Mouse (Mus musculus) limb, embryonic 10.5 days (tissue): Measurements from ENCODE around the gene Dgki. TPM values are rescaled to one million over a fixed set of nuclear protein-coding genes. Genes with fewer than 3 reads are reported as not detected.

Source experiments
- DNase-seq: peaks from one replicate; pipeline ENCODE4 v3.0.0-alpha.2; 2017; ENCODE audit warnings: low spot score
- H3K27ac ChIP-seq: fragments of 300-500 bp; sonication (generic); 2 replicates; pipeline ENCODE4 v1.5.1; 2016; ENCODE audit warnings: mild to moderate bottlenecking
- H3K27me3 ChIP-seq: fragments of 300-500 bp; sonication (generic); 2 replicates; pipeline ENCODE4 v1.6.1; 2016; ENCODE audit warnings: low read depth, mild to moderate bottlenecking; ENCODE audit not compliant: poor library complexity, severe bottlenecking
- H3K36me3 ChIP-seq: fragments of 300-500 bp; sonication (generic); 2 replicates; pipeline ENCODE4 v1.6.1; 2016; ENCODE audit warnings: mild to moderate bottlenecking, moderate library complexity
- H3K4me1 ChIP-seq: fragments of 300-500 bp; sonication (generic); 2 replicates; pipeline ENCODE4 v1.6.1; 2016
- H3K4me3 ChIP-seq: fragments of 300-500 bp; sonication (generic); 2 replicates; pipeline ENCODE4 v1.5.1; 2016; ENCODE audit warnings: mild to moderate bottlenecking, moderate library complexity
- H3K9me3 ChIP-seq: fragments of 300-500 bp; sonication (generic); replicated peaks from 2 replicates; pipeline ENCODE4 v1.6.1; 2016; ENCODE audit warnings: mild to moderate bottlenecking
- WGBS: fragments of 180-500 bp; shearing (Covaris S2); methylation state at CpG from one replicate; pipeline ENCODE4 v1.1.7; 2016; 5-methylcytosine and 5-hydroxymethylcytosine counted together
- polyA plus RNA-seq: library from polyadenylated mRNA; unstranded; fragments of >200 nt; fragmentation: Nextera tagmentation; extraction: Ambion mirVana; gene quantifications from 2 replicates; pipeline ENCODE4 v1.2.1, GENCODE M21; 2016

The Dgki gene
- polyA plus RNA-seq, 1 experiment from 2014 or later = 0.48 TPM

DNA sequence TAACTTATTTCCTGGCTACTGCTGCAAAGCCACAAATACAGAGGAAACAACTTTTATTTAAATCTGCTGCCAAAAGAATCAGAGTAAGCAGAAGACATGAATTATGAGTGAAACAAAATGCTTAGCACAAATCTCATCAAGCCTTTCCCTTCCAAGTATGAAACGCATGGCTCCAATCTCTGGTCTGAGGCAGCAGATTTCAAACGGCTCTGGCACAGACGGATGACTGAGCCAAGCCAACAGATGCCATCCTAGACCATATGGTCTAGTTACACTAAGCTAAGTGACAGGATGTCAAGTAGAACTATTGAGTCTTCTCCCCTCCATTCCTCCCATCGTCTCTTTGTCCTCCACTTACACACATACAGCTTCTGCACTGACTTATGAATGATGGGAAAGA is 373.5 kb downstream of the Dgki start:
- no peak for DNase-seq
- Histone ChIP-seq H3K36me3 (no peaks in the 10 kb centered on the region), H3K27ac (no peak overlapping the region), H3K4me3 (no peak overlapping the region), H3K27me3 (no peaks in the 10 kb centered on the region), H3K9me3 (no peaks in the 10 kb centered on the region), H3K4me1 (no peaks in the 10 kb centered on the region)
- WGBS = 68% methylated on average over 4 of the region's 4 CpGs

DNA sequence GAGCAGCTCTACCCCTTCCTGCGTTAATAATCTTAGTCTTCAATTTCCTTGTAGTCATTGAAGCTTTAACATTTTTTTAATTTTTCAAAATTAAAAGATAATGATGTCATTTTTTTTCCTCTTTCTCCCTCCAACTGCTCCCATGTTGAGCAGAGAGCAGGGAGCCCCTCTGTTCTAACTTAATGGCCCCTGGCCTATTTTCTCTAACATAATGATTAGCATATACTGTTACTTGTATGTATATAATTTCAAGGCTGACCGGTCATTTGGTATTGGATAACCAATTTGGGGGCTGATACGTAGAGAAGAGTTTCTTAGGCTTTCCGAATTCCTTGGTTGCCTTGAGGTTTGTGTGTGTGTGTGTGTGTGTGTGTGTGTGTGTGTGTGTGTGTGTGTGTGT is 378.0 kb downstream of the Dgki start:
- WGBS = 95% methylated on average over 4 of the region's 4 CpGs
- no peak overlapping the region for H3K27ac ChIP-seq

GRCm38 (mm10) chr6:36911586-36911985 is 388.4 kb downstream of the Dgki start:
- H3K9me3 ChIP-seq = no peaks in the 10 kb centered on the region
- 81% methylated on average over 6 of the region's 6 CpGs for WGBS
- H3K4me3 ChIP-seq = no peak overlapping the region
- no peaks in the 10 kb centered on the region for H3K4me1 ChIP-seq
- no peak for DNase-seq
- H3K36me3 ChIP-seq = no peaks in the 10 kb centered on the region
- H3K27ac ChIP-seq = no peak overlapping the region
- H3K27me3 ChIP-seq = no peaks in the 10 kb centered on the region

More for the DNA sequence above, 378.0 kb downstream of the Dgki start:
- DNase-seq = no peak
- Histone ChIP-seq H3K27me3 (no peaks in the 10 kb centered on the region), H3K36me3 (no peaks in the 10 kb centered on the region), H3K9me3 (no peaks in the 10 kb centered on the region), H3K4me1 (no peaks in the 10 kb centered on the region), H3K4me3 (no peak overlapping the region)

DNA sequence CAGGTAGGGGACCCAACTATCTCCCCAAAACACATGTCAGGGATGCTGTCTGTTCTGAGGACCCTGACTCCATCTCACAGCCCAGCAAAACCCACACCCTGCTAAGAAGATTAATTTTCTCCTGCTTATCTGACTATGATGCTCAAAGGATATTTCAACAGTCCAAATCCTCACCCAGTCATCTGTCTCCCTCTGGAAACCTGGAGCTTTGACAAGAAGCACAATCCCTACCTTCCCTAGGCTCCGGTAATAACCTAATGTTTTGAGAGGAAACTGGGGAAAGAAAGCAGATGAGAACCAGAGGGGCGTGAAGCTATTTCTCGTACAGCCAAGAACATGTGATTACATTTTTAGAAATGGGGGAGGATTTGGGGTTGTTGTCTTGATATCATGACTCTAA is 392.8 kb downstream of the Dgki start:
- no peaks in the 10 kb centered on the region for H3K9me3 ChIP-seq
- DNase-seq = no peak
- H3K4me1 ChIP-seq = peaks cover 12% of the 10 kb centered on the region
- no peak overlapping the region for H3K4me3 ChIP-seq
- H3K27ac ChIP-seq = no peak overlapping the region
- WGBS = 85% methylated on average over 3 of the region's 3 CpGs
- H3K27me3 ChIP-seq = no peaks in the 10 kb centered on the region
- H3K36me3 ChIP-seq = no peaks in the 10 kb centered on the region

- no peak for DNase-seq
- WGBS = 89% methylated on average over 3 of the region's 3 CpGs
- H3K9me3 ChIP-seq = no peaks in the 10 kb centered on the region
Measured at GRCm38 (mm10) chr6:36905965-36906364, 394.0 kb downstream of the Dgki start.

GRCm38 (mm10) chr6:36904911-36905310 is 395.1 kb downstream of the Dgki start:
- Histone ChIP-seq H3K27ac (no peak overlapping the region), H3K4me3 (no peak overlapping the region), H3K36me3 (no peaks in the 10 kb centered on the region), H3K9me3 (no peaks in the 10 kb centered on the region), H3K27me3 (no peaks in the 10 kb centered on the region), H3K4me1 (peaks cover 12% of the 10 kb centered on the region)
- WGBS = 91% methylated on average over 5 of the region's 5 CpGs
- no peak for DNase-seq

More at GRCm38 (mm10) chr6:36905965-36906364, 394.0 kb downstream of the Dgki start:
- Histone ChIP-seq H3K4me1 (peaks cover 12% of the 10 kb centered on the region), H3K27me3 (no peaks in the 10 kb centered on the region), H3K27ac (no peak overlapping the region), H3K4me3 (no peak overlapping the region), H3K36me3 (no peaks in the 10 kb centered on the region)

GRCm38 (mm10) chr6:36903821-36904220 is 396.2 kb downstream of the Dgki start:
- 29% methylated on average over 5 of the region's 5 CpGs for WGBS
- no peak for DNase-seq
- Histone ChIP-seq H3K27ac (no peak overlapping the region), H3K4me1 (peaks cover 14% of the 10 kb centered on the region), H3K27me3 (no peaks in the 10 kb centered on the region), H3K9me3 (no peaks in the 10 kb centered on the region), H3K4me3 (no peak overlapping the region), H3K36me3 (no peaks in the 10 kb centered on the region)

GRCm38 (mm10) chr6:36903159-36903794 is 396.7 kb downstream of the Dgki start:
- Histone ChIP-seq H3K4me3 (no peak overlapping the region), H3K27ac (peak overlapping the region; percentile 51), H3K4me1 (peaks cover 18% of the 10 kb centered on the region), H3K36me3 (no peaks in the 10 kb centered on the region), H3K27me3 (no peaks in the 10 kb centered on the region), H3K9me3 (no peaks in the 10 kb centered on the region)
- 46% methylated on average over 8 of the region's 8 CpGs for WGBS
- no peak for DNase-seq

- no peak for DNase-seq
- 91% methylated on average over 4 of the region's 4 CpGs for WGBS
- Histone ChIP-seq H3K27me3 (no peaks in the 10 kb centered on the region), H3K4me1 (peaks cover 43% of the 10 kb centered on the region), H3K4me3 (no peak overlapping the region), H3K36me3 (no peaks in the 10 kb centered on the region), H3K27ac (no peak overlapping the region), H3K9me3 (no peaks in the 10 kb centered on the region)
Measured at GRCm38 (mm10) chr6:36899872-36900271, 400.1 kb downstream of the Dgki start.

GRCm38 (mm10) chr6:36898412-36898811 is 401.6 kb downstream of the Dgki start:
- 72% methylated on average over 6 of the region's 6 CpGs for WGBS
- Histone ChIP-seq H3K4me3 (no peak overlapping the region), H3K27me3 (no peaks in the 10 kb centered on the region), H3K27ac (peak overlapping the region; percentile 58; the same call in 1 of the 2 replicates), H3K9me3 (no peaks in the 10 kb centered on the region), H3K4me1 (peaks cover 40% of the 10 kb centered on the region), H3K36me3 (no peaks in the 10 kb centered on the region)
- DNase-seq = no peak

- Histone ChIP-seq H3K36me3 (no peaks in the 10 kb centered on the region), H3K27me3 (no peaks in the 10 kb centered on the region), H3K27ac (no peak overlapping the region), H3K4me3 (no peak overlapping the region), H3K9me3 (no peaks in the 10 kb centered on the region), H3K4me1 (peaks cover 33% of the 10 kb centered on the region)
- DNase-seq = no peak
- WGBS = 22% methylated on average over 3 of the region's 3 CpGs
Measured at GRCm38 (mm10) chr6:36897616-36898149, 402.3 kb downstream of the Dgki start.

GRCm38 (mm10) chr6:36896656-36897055 is 403.3 kb downstream of the Dgki start:
- peak; percentile 36 for DNase-seq
- Histone ChIP-seq H3K27me3 (no peaks in the 10 kb centered on the region), H3K4me1 (peaks cover 37% of the 10 kb centered on the region), H3K4me3 (no peak overlapping the region), H3K9me3 (no peaks in the 10 kb centered on the region), H3K36me3 (no peaks in the 10 kb centered on the region), H3K27ac (peak overlapping the region; percentile 76)
- 44% methylated on average over 2 of the region's 2 CpGs for WGBS

GRCm38 (mm10) chr6:36891820-36892219 is 408.2 kb downstream of the Dgki start:
- H3K27ac ChIP-seq = peak overlapping the region; percentile 73
- no peaks in the 10 kb centered on the region for H3K9me3 ChIP-seq
- H3K36me3 ChIP-seq = no peaks in the 10 kb centered on the region
- DNase-seq = peak; percentile 31
- no peak overlapping the region for H3K4me3 ChIP-seq
- H3K27me3 ChIP-seq = no peaks in the 10 kb centered on the region
- WGBS = 78% methylated on average over 5 of the region's 5 CpGs
- peaks cover 32% of the 10 kb centered on the region for H3K4me1 ChIP-seq

DNA sequence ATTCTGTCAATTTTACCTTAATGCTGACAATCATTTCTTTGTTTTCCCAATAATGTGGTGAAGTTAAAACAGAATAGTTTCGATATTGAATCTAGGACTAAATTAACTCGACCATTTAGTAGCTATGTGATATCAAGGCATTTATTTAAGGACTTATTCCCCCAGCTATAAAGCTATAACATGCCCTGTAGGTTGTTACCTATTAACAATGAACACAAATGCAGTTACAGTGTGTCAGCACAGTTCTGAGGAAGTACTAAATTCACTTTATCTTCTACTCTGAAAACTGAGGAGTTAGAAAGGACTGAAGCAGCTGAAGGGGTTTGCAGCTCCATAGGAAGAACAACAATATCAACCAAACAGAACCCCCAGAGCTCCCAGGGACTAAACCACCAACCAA is 409.2 kb downstream of the Dgki start:
- DNase-seq = no peak
- peak overlapping the region; percentile 76 for H3K27ac ChIP-seq
- H3K27me3 ChIP-seq = no peaks in the 10 kb centered on the region
- WGBS = 41% methylated on average over 2 of the region's 2 CpGs
- no peaks in the 10 kb centered on the region for H3K36me3 ChIP-seq
- peaks cover 22% of the 10 kb centered on the region for H3K4me1 ChIP-seq
- H3K9me3 ChIP-seq = no peaks in the 10 kb centered on the region
- no peak overlapping the region for H3K4me3 ChIP-seq
